Mouse (Mus musculus): ENCODE measurements around the gene Smtnl1. TPM values are rescaled to one million over a fixed set of nuclear protein-coding genes. Genes with fewer than 3 reads are reported as not detected.

The Smtnl1 gene
- polyA plus RNA-seq, 1 experiment from 2014 or later = not detected

- Histone ChIP-seq H3K9me3 (ENCODE audit: control insufficient read depth, low read depth, low read length) (no peaks in the 10 kb centered on the region), H3K4me2 (replicated peaks; ENCODE audit: low read depth, low read length) (peak within 1 kb of the TSS; percentile 97), H3K36me3 (ENCODE audit: control insufficient read depth, insufficient read depth, low read length) (no peaks in the 10 kb centered on the region), H3K4me1 (ENCODE audit: control insufficient read depth, insufficient read depth, low read length) (0 out of 2 replicates have a peak, but pooled peaks cover 4% of the 10 kb centered on the region), H3K27ac (ENCODE audit: low read length) (peak within 1 kb of the TSS; percentile 39), H3K9ac (replicated peaks; ENCODE audit: low read depth, low read length) (peak within 1 kb of the TSS; percentile 63), H3K27me3 (ENCODE audit: control insufficient read depth, insufficient read depth, low read length) (no peaks in the 10 kb centered on the region), H3K4me3 (ENCODE audit: low read depth, low read length) (peak within 1 kb of the TSS; percentile 90)
- under 1% methylated on average over 34 of the region's 34 CpGs for WGBS
- peak; percentile 88 for ATAC-seq (ENCODE audit: insufficient number of reproducible peaks, insufficient read depth, low FRiP score, low read depth)
Measured at GRCm38 (mm10) chr2:84826488-84827282, 4.2 kb upstream of the Smtnl1 start, which contains the start of gene Timm10. TSS of gene Timm10 (plus strand) at chr2:84826997.

DNA sequence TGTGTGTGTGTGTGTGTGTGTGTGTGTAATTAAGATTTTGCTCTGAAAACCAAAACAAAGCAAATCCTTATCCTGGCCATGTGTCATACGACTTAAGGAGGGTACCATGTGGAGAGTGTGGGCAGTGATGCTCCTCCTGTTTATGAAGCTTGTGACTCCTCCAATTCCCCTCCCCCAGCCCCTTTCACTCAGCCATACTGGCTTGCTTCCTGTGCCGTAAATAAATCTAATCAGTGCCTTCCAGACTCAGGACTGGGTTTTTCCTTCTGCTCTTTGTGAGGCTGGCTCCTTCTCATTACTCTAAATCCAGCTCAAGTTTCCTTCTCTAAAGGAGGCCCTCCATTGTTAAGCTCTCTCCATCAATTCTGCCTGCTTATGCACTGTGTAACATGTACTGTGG, 785 bp upstream of the Smtnl1 start:
- no peaks in the 10 kb centered on the region for H3K9me3 ChIP-seq (ENCODE audit: control insufficient read depth, low read depth, low read length)
- no peak for ATAC-seq (ENCODE audit: insufficient number of reproducible peaks, insufficient read depth, low FRiP score, low read depth)
- H3K27me3 ChIP-seq (ENCODE audit: control insufficient read depth, insufficient read depth, low read length) = no peaks in the 10 kb centered on the region
- no peak overlapping the region for H3K4me2 ChIP-seq (replicated peaks; ENCODE audit: low read depth, low read length)
- 36% methylated on average over 2 of the region's 2 CpGs for WGBS
- 0 out of 2 replicates have a peak, but pooled peaks cover 4% of the 10 kb centered on the region for H3K4me1 ChIP-seq (ENCODE audit: control insufficient read depth, insufficient read depth, low read length)
- no peak overlapping the region for H3K9ac ChIP-seq (replicated peaks; ENCODE audit: low read depth, low read length)
- H3K27ac ChIP-seq (ENCODE audit: low read length) = no peak overlapping the region
- H3K4me3 ChIP-seq (ENCODE audit: low read depth, low read length) = no peak overlapping the region
- no peaks in the 10 kb centered on the region for H3K36me3 ChIP-seq (ENCODE audit: control insufficient read depth, insufficient read depth, low read length)

DNA sequence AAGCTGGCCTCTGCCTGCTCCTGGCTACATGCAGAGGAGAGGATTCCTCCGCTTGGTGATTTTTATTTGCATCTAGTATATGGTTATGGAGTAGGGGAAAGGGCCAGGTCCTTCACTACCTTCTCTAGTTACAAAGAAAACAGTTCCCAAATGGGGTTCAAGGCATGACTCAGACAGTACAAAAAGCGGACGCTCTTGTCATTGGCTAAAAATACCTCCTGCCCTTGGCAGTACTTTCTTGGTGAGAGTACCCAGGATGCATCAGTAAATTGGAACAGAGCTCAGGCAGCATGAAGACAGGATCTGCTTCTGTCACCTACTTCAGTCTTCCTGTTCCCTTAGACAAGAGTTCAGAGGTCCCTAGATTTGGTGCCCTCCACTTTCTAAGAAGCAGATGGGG, 2.6 kb downstream of the Smtnl1 start:
- no peak for ATAC-seq (ENCODE audit: insufficient number of reproducible peaks, insufficient read depth, low FRiP score, low read depth)
- 59% methylated on average over 3 of the region's 3 CpGs for WGBS
- no peaks in the 10 kb centered on the region for H3K36me3 ChIP-seq (ENCODE audit: control insufficient read depth, insufficient read depth, low read length)

DNA sequence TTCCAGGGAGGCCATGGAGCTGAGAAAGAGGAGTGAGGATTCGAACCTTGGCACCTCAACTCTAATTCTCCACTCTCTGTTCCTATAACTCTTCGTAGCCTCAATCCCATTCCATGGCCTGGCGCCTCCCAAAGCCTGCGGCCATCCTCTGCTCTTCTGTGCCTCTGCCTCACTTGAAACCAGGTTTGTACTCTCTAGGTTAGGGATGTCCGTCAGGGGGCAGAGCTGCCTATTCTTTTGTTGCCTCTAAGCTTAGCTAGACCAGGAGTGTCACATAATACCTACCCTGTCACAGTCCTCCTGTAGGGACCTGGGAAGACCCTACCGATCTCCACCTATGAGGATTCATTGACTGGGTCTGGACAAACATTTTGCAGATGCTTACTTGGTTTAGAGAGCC, 9.8 kb downstream of the Smtnl1 start:
- Histone ChIP-seq H3K4me1 (ENCODE audit: control insufficient read depth, insufficient read depth, low read length) (no peaks in the 10 kb centered on the region), H3K4me3 (ENCODE audit: low read depth, low read length) (no peak overlapping the region), H3K27me3 (ENCODE audit: control insufficient read depth, insufficient read depth, low read length) (no peaks in the 10 kb centered on the region), H3K9ac (replicated peaks; ENCODE audit: low read depth, low read length) (no peak overlapping the region), H3K9me3 (ENCODE audit: control insufficient read depth, low read depth, low read length) (no peaks in the 10 kb centered on the region), H3K27ac (ENCODE audit: low read length) (no peak overlapping the region), H3K36me3 (ENCODE audit: control insufficient read depth, insufficient read depth, low read length) (no peaks in the 10 kb centered on the region; the same call in 1 of the 2 replicates), H3K4me2 (replicated peaks; ENCODE audit: low read depth, low read length) (no peak overlapping the region)
- no peak for ATAC-seq (ENCODE audit: insufficient number of reproducible peaks, insufficient read depth, low FRiP score, low read depth)
- WGBS = 76% methylated on average over 6 of the region's 6 CpGs

More for the DNA sequence above, 2.6 kb downstream of the Smtnl1 start:
- no peak overlapping the region for H3K27ac ChIP-seq (ENCODE audit: low read length)
- H3K4me3 ChIP-seq (ENCODE audit: low read depth, low read length) = no peak overlapping the region
- no peak overlapping the region for H3K9ac ChIP-seq (replicated peaks; ENCODE audit: low read depth, low read length)
- no peak overlapping the region for H3K4me2 ChIP-seq (replicated peaks; ENCODE audit: low read depth, low read length)
- H3K4me1 ChIP-seq (ENCODE audit: control insufficient read depth, insufficient read depth, low read length) = no peaks in the 10 kb centered on the region
- H3K27me3 ChIP-seq (ENCODE audit: control insufficient read depth, insufficient read depth, low read length) = no peaks in the 10 kb centered on the region
- H3K9me3 ChIP-seq (ENCODE audit: control insufficient read depth, low read depth, low read length) = no peaks in the 10 kb centered on the region

DNA sequence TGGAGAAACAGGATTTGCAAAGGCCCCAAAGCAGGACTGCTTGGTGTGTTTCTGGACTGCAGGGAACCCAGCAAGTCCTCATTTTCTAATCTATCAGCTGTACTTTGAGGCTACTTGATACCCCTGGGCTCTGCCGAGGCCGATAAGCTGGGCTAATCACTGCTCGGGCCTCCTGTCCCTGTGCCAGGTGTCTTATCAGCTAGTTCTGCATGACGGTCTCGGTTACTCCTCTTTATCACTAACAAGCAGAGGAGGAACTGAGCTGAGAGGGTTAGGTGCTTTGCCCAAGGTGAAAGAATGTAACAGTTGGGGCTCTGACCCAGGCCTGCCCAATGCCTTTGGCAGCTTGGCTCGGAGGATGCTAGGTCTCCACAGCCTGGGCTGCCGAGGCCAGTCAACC, 10.6 kb downstream of the Smtnl1 start:
- peak; percentile 67; the same call in 1 of the 2 replicates for ATAC-seq (ENCODE audit: insufficient number of reproducible peaks, insufficient read depth, low FRiP score, low read depth)
- no peaks in the 10 kb centered on the region for H3K4me1 ChIP-seq (ENCODE audit: control insufficient read depth, insufficient read depth, low read length)
- H3K9me3 ChIP-seq (ENCODE audit: control insufficient read depth, low read depth, low read length) = no peaks in the 10 kb centered on the region
- no peak overlapping the region for H3K9ac ChIP-seq (replicated peaks; ENCODE audit: low read depth, low read length)
- no peak overlapping the region for H3K4me2 ChIP-seq (replicated peaks; ENCODE audit: low read depth, low read length)
- H3K4me3 ChIP-seq (ENCODE audit: low read depth, low read length) = no peak overlapping the region
- H3K36me3 ChIP-seq (ENCODE audit: control insufficient read depth, insufficient read depth, low read length) = no peaks in the 10 kb centered on the region; the same call in 1 of the 2 replicates
- no peaks in the 10 kb centered on the region for H3K27me3 ChIP-seq (ENCODE audit: control insufficient read depth, insufficient read depth, low read length)
- H3K27ac ChIP-seq (ENCODE audit: low read length) = no peak overlapping the region
- WGBS = 62% methylated on average over 7 of the region's 7 CpGs

DNA sequence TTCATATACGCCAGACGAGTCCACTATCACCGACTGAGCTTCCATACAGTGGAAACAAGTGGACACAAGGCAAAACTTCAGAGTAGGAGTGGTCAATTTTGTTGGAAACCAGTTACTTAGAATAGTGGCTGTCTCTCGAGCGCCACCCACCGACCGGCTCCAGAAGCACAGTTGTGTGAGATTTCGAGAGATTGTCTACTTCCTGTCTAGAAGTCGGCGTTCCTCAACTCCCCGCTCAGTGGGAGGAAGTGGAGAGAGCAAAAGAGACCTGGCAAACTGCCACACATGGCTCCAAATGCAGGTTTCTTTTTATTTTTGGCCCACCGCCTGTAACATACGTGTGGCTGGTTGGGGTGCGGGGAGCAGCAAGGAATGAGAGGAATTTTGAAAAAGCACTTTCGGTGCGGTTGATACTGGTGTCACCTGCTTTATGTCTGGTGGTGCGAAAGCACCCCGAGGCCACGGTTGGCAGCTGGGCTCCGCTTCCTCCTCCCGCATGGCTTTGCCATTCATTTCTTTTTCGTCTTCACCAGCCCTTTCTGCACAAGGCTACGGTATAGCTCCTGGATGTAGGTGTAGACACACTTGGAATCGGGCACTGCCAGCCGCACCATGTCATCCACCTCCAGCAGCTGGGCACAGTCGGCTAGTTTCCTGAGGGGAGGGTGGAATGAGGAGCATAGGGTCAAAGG, 11.4 kb downstream of the Smtnl1 start:
- Histone ChIP-seq H3K9me3 (ENCODE audit: control insufficient read depth, low read depth, low read length) (no peaks in the 10 kb centered on the region), H3K36me3 (ENCODE audit: control insufficient read depth, insufficient read depth, low read length) (no peaks in the 10 kb centered on the region; the same call in 1 of the 2 replicates), H3K4me1 (ENCODE audit: control insufficient read depth, insufficient read depth, low read length) (no peaks in the 10 kb centered on the region), H3K9ac (replicated peaks; ENCODE audit: low read depth, low read length) (no peak overlapping the region), H3K27me3 (ENCODE audit: control insufficient read depth, insufficient read depth, low read length) (no peaks in the 10 kb centered on the region), H3K4me3 (ENCODE audit: low read depth, low read length) (peak overlapping the region; percentile 12; the same call in 1 of the 2 replicates), H3K4me2 (replicated peaks; ENCODE audit: low read depth, low read length) (peak overlapping the region; percentile 41), H3K27ac (ENCODE audit: low read length) (no peak overlapping the region)
- ATAC-seq (ENCODE audit: insufficient number of reproducible peaks, insufficient read depth, low FRiP score, low read depth) = peak; percentile 68; the same call in 1 of the 2 replicates
- WGBS = 29% methylated on average over 26 of the region's 26 CpGs

DNA sequence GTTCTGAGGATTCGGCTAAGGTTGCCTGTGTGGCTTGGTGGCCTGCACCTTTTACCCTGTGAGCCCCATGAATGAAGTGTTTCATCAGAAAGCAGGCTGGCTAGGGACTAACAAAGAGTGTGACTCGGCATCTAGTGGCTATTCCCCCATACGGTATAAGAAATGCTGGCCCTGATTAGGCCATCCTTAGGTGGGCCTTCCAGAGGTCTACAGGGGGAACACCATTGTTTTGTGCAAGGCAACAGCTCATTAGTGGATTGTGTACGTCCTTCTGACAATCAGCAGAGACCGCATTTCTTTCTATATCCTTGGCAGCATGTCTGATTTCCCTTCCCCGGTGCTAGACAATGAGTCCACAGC, 11.9 kb downstream of the Smtnl1 start:
- ATAC-seq (ENCODE audit: insufficient number of reproducible peaks, insufficient read depth, low FRiP score, low read depth) = no peak
- H3K9me3 ChIP-seq (ENCODE audit: control insufficient read depth, low read depth, low read length) = no peaks in the 10 kb centered on the region

GRCm38 (mm10) chr2:84809330-84809729, 13.1 kb downstream of the Smtnl1 start:
- Histone ChIP-seq H3K4me3 (ENCODE audit: low read depth, low read length) (no peak overlapping the region), H3K4me1 (ENCODE audit: control insufficient read depth, insufficient read depth, low read length) (no peaks in the 10 kb centered on the region), H3K27me3 (ENCODE audit: control insufficient read depth, insufficient read depth, low read length) (no peaks in the 10 kb centered on the region), H3K4me2 (replicated peaks; ENCODE audit: low read depth, low read length) (no peak overlapping the region), H3K9ac (replicated peaks; ENCODE audit: low read depth, low read length) (no peak overlapping the region), H3K9me3 (ENCODE audit: control insufficient read depth, low read depth, low read length) (no peaks in the 10 kb centered on the region), H3K36me3 (ENCODE audit: control insufficient read depth, insufficient read depth, low read length) (no peaks in the 10 kb centered on the region; the same call in 1 of the 2 replicates), H3K27ac (ENCODE audit: low read length) (no peak overlapping the region)
- no peak for ATAC-seq (ENCODE audit: insufficient number of reproducible peaks, insufficient read depth, low FRiP score, low read depth)

More for the DNA sequence above, 11.9 kb downstream of the Smtnl1 start:
- no peak overlapping the region for H3K4me3 ChIP-seq (ENCODE audit: low read depth, low read length)
- H3K9ac ChIP-seq (replicated peaks; ENCODE audit: low read depth, low read length) = no peak overlapping the region
- no peaks in the 10 kb centered on the region; the same call in 1 of the 2 replicates for H3K36me3 ChIP-seq (ENCODE audit: control insufficient read depth, insufficient read depth, low read length)
- 78% methylated on average over 6 of the region's 6 CpGs for WGBS
- peak overlapping the region; percentile 41 for H3K4me2 ChIP-seq (replicated peaks; ENCODE audit: low read depth, low read length)
- H3K4me1 ChIP-seq (ENCODE audit: control insufficient read depth, insufficient read depth, low read length) = no peaks in the 10 kb centered on the region
- H3K27ac ChIP-seq (ENCODE audit: low read length) = no peak overlapping the region
- H3K27me3 ChIP-seq (ENCODE audit: control insufficient read depth, insufficient read depth, low read length) = no peaks in the 10 kb centered on the region
